Mouse (Mus musculus): ENCODE measurements at regions not wholly inside any gene's neighbourhood (a gene's known extent, or its start where the extent isn't known, plus 50 kb on each side); places are given as distances from the start of the nearest gene placed in this dataset.

DNA sequence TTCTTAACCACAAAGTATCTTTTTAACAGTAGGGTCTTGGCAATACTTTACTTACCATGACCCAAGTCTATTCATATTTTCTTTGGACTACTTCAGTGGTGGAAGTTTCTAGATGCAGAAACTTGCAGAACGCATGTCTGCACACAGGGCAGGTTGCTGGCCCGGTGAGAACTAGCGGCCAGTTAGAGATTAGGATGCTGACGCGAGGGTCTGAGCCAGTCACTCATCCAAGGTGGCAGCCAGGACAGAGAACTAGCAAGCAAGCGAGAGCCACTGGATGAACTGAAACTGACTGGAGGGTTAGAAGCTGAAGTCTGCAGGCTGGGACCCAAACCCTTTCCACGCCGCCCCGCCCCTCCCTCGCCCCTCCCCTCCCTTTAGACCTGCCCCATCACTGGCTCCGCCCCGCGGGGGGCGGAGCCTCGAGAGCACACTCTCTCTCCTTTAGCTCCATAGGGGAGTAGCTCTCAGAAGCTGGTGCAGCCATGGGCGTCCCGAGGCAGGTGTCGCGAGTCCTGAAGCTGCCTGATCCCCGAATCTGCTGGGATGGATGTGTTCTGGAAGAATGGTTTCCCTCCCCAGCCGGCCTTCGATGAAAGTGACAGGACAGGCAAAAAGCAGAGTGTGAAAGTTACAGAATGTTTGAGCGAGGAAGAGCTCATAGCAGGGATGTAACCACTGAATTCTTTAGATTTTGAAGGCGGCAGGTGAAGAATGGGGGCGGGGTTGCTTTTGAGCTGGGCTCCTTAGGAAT lies 117.0 kb downstream of the Fam161a start:
- H3K27me3 ChIP-seq (ENCODE audit: control insufficient read depth): no peaks in the 10 kb centered on the region
- no peaks in the 10 kb centered on the region for H3K36me3 ChIP-seq (ENCODE audit: control insufficient read depth)
- peak overlapping the region; percentile 46 for H3K4me3 ChIP-seq (replicated peaks)
- no peak for TF ChIP-seq TAL1 (IDR thresholded peaks at IDR 0.05; ENCODE audit: low read length)
- TF ChIP-seq GATA1 (IDR thresholded peaks at IDR 0.05; ENCODE audit: low read length): no peak
- no peaks in the 10 kb centered on the region for H3K9me3 ChIP-seq (ENCODE audit: control insufficient read depth, low read length)
- peaks cover 8% of the 10 kb centered on the region for H3K4me1 ChIP-seq (ENCODE audit: control insufficient read depth)

- TF ChIP-seq TAL1 (IDR thresholded peaks at IDR 0.05; ENCODE audit: low read length) (no peak), GATA1 (IDR thresholded peaks at IDR 0.05; ENCODE audit: low read length) (no peak)
- no peaks in the 10 kb centered on the region for H3K36me3 ChIP-seq (ENCODE audit: control insufficient read depth)
- no peaks in the 10 kb centered on the region for H3K4me1 ChIP-seq (ENCODE audit: control insufficient read depth)
- no peaks in the 10 kb centered on the region for H3K27me3 ChIP-seq (ENCODE audit: control insufficient read depth)
- H3K4me3 ChIP-seq (replicated peaks): no peak overlapping the region
- no peaks in the 10 kb centered on the region for H3K9me3 ChIP-seq (ENCODE audit: control insufficient read depth, low read length)
These were observed 123.8 kb downstream of the Fam161a start for GRCm38 (mm10) chr11:23131122-23131521.

DNA sequence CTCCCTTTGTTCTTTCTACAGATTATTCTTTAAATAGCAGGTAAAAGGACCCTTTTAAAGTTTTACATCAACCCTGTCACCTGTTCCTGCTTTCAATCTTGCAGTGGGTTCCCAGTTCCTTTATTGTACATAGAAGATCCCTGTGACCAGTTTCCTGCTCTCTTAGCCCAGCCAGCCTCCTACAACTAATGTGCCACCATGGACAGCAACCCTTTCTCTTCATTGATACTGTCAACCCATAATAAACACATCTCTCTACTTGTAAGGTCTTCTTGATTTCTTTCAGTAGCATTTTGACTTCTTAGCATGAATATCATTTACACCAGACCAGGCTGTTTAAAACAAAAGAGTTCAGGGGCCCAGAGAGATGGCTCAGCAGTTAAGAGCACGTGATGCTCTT lies 124.2 kb upstream of the Xpo1 start:
- TF ChIP-seq GATA1 (IDR thresholded peaks at IDR 0.05; ENCODE audit: low read length) (no peak), TAL1 (IDR thresholded peaks at IDR 0.05; ENCODE audit: low read length) (no peak)
- H3K36me3 ChIP-seq (ENCODE audit: control insufficient read depth): no peaks in the 10 kb centered on the region
- H3K27me3 ChIP-seq (ENCODE audit: control insufficient read depth): no peaks in the 10 kb centered on the region
- H3K9me3 ChIP-seq (ENCODE audit: control insufficient read depth, low read length): no peaks in the 10 kb centered on the region
- no peak overlapping the region for H3K4me3 ChIP-seq (replicated peaks)
- no peaks in the 10 kb centered on the region for H3K4me1 ChIP-seq (ENCODE audit: control insufficient read depth)

DNA sequence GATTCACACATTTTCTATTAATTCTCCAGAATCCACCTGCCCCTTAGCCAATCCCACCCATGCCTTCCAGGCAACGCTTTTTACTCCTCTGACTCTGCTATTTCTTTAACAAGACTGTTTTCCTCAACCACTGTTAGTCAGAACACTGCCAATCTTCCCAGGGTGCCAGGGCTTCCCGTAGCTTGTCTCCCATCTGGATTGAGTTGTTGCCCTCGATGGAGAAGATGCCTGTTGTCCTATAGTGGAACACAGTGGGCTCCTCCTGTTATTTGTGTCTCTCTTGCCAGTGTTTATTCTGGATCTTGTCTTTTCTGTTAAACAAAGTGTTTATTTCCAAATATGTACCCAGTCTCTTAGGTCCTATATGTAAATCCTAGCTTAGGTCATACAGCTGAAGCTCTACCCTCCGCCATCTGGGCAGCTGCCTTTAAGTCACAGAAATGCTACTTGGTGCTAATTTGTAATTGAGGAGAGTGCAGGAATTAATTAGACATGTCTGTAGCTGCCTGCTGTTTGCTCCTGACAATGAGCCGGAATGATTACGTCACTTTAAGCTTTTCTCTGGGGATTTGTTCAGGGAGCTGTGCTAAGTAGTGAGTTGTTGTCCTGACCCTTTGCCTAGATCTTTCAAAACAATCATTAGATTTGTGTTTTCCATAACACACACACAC lies 115.3 kb upstream of the Xpo1 start:
- H3K9me3 ChIP-seq (ENCODE audit: control insufficient read depth, low read length): no peaks in the 10 kb centered on the region
- no peaks in the 10 kb centered on the region for H3K4me1 ChIP-seq (ENCODE audit: control insufficient read depth)
- H3K4me3 ChIP-seq (replicated peaks): no peak overlapping the region
- TF ChIP-seq TAL1 (IDR thresholded peaks at IDR 0.05; ENCODE audit: low read length) (no peak), GATA1 (IDR thresholded peaks at IDR 0.05; ENCODE audit: low read length) (no peak)
- no peaks in the 10 kb centered on the region; the same call in 1 of the 2 replicates for H3K27me3 ChIP-seq (ENCODE audit: control insufficient read depth)
- no peaks in the 10 kb centered on the region for H3K36me3 ChIP-seq (ENCODE audit: control insufficient read depth)

- no peaks in the 10 kb centered on the region for H3K9me3 ChIP-seq (ENCODE audit: control insufficient read depth, low read length)
- H3K4me3 ChIP-seq (replicated peaks): no peak overlapping the region
- H3K36me3 ChIP-seq (ENCODE audit: control insufficient read depth): no peaks in the 10 kb centered on the region
- H3K4me1 ChIP-seq (ENCODE audit: control insufficient read depth): no peaks in the 10 kb centered on the region
- H3K27me3 ChIP-seq (ENCODE audit: control insufficient read depth): no peaks in the 10 kb centered on the region; the same call in 1 of the 2 replicates
- TF ChIP-seq GATA1 (IDR thresholded peaks at IDR 0.05; ENCODE audit: low read length) (no peak), TAL1 (IDR thresholded peaks at IDR 0.05; ENCODE audit: low read length) (no peak)
These were observed 114.6 kb upstream of the Xpo1 start for GRCm38 (mm10) chr11:23141100-23141837.

DNA sequence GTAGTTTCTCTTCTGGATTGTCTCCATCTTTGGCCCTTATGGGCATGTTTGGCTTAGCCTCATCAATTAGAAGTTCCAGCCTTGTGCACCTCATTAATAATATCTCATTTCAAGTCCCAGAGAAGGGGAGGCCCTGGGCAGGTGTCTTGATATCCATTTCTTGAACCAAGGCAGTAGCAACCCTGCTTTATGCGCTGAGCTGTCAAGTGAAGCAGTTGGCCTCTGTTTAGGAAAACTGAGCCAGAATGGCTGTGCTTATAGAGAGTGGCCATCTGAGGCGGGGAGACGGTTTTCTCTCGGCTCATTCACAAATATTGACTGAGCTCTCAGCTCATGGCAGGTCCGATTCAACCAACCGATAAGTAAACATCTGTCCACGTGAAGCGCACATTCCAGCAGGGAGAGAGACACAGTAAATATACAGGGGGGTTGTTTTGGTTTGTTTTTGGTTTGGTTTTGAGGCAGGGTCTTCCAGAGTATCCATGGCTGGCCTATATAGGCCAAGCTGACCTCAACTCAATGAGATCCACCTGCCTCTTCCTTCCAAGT lies 107.7 kb upstream of the Xpo1 start:
- TF ChIP-seq GATA1 (IDR thresholded peaks at IDR 0.05; ENCODE audit: low read length) (no peak), TAL1 (IDR thresholded peaks at IDR 0.05; ENCODE audit: low read length) (no peak)
- H3K4me1 ChIP-seq (ENCODE audit: control insufficient read depth): peaks cover 6% of the 10 kb centered on the region
- no peaks in the 10 kb centered on the region for H3K9me3 ChIP-seq (ENCODE audit: control insufficient read depth, low read length)
- no peaks in the 10 kb centered on the region; the same call in 1 of the 2 replicates for H3K27me3 ChIP-seq (ENCODE audit: control insufficient read depth)
- no peak overlapping the region for H3K4me3 ChIP-seq (replicated peaks)
- no peaks in the 10 kb centered on the region for H3K36me3 ChIP-seq (ENCODE audit: control insufficient read depth)

DNA sequence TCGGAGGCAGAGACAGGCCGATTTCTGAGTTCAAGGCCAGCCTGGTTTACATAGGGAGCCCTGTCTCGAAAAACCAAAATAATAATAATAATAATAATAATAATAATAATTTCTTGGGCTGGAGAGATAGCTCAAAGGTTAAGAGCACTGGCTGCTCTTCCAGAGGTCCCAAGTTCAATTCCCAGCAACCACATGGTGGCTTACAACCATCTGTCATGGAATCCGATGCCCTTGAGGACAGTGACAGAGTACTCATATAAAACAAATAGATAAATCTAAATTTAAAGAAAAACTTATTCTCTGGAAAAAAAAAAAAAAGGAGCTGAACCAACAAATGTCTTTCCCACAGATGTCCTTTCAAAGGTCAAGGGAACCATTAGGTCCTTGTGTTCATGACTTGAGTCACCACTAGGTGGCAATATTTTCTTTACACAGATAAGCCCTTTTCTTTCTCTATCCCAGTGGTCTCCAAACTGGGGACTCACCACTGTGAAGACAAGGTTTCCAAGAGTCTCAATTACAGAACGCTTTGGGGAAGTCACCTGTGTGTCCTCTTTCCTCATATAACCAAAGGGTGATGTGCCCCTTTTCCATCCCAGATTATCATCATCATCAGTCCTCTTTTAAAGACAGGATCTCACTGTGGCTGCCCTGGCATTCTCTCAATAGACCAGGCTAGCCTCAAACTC lies 106.1 kb upstream of the Xpo1 start:
- Histone ChIP-seq H3K9me3 (ENCODE audit: control insufficient read depth, low read length) (no peaks in the 10 kb centered on the region), H3K27me3 (ENCODE audit: control insufficient read depth) (no peaks in the 10 kb centered on the region; the same call in 1 of the 2 replicates), H3K36me3 (ENCODE audit: control insufficient read depth) (no peaks in the 10 kb centered on the region), H3K4me3 (replicated peaks) (no peak overlapping the region), H3K4me1 (ENCODE audit: control insufficient read depth) (peaks cover 6% of the 10 kb centered on the region)
- TF ChIP-seq TAL1 (IDR thresholded peaks at IDR 0.05; ENCODE audit: low read length) (no peak), GATA1 (IDR thresholded peaks at IDR 0.05; ENCODE audit: low read length) (no peak)

DNA sequence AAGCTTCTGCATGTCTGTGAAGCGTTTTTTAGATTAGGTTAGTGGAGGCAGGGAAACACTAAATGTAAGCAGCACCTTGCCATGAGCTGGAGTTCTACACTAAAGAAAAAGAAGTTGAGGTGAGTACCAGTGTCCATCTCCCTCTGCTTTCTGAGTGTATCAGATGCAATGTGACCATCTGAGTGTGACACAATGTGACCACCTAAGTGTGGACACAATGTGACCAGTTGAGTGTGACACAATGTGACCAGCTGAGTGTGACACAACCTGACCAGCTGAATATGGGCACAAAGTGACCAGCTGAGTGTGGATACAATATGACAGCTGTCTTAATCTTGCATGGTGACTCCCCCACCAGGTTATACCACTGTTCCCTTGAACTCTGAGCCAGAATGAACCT lies 101.0 kb upstream of the Xpo1 start:
- Histone ChIP-seq H3K9me3 (ENCODE audit: control insufficient read depth, low read length) (no peaks in the 10 kb centered on the region), H3K27me3 (ENCODE audit: control insufficient read depth) (no peaks in the 10 kb centered on the region), H3K36me3 (ENCODE audit: control insufficient read depth) (no peaks in the 10 kb centered on the region), H3K4me3 (replicated peaks) (no peak overlapping the region), H3K4me1 (ENCODE audit: control insufficient read depth) (peaks cover 6% of the 10 kb centered on the region)
- TF ChIP-seq GATA1 (IDR thresholded peaks at IDR 0.05; ENCODE audit: low read length) (no peak), TAL1 (IDR thresholded peaks at IDR 0.05; ENCODE audit: low read length) (no peak)

Data from erythroblast, embryonic 14.5 days (primary cell).